In genomic region chr3:142034160-142034559, GRCm38 (mm10) we compare ENCODE assay signal across 20 mouse cellular contexts.
DNase-seq lines count a peak whose midpoint lies in the region; ATAC-seq and TF ChIP-seq lines count a peak whose summit lies in the region.
"Had no signal": no experiment of that assay in that cellular context is flagged by ENCODE, and none has a peak within 500 bp of the region (broad histone marks: within the 10 kb centered on the region; RNA-seq: fewer than 3 reads in every experiment).

No protein-coding gene starts in this region.

- WGBS in kidney, adult 2 months, result 67% methylated on average over 4 of the region's 4 CpGs
- 66% methylated on average over 4 of the region's 4 CpGs for WGBS in limb, embryonic 10.5 days
- WGBS in neural tube, embryonic 15.5 days, result 57% methylated on average over 4 of the region's 4 CpGs

- peak; percentile 6 for DNase-seq in embryo, embryonic 11 days
- DNase-seq in embryo, embryonic 10 days (ENCODE audit: low spot score), result no peak
- DNase-seq in kidney, postnatal 4 days, result peak; percentile 12 to 26
- DNase-seq in kidney, adult 2 months, result no peak
- peak; percentile 4 for DNase-seq in 3134 (ENCODE audit: extremely low read depth, insufficient read length, low spot score)
- DNase-seq in limb, embryonic 10.5 days (ENCODE audit: low spot score), result no peak
- DNase-seq in gastrocnemius, postnatal 14 days, result no peak
- DNase-seq: adrenal gland, postnatal 36 days; cerebellum, adult 18-20 months; liver, postnatal 0 days; lung, postnatal 4 days; right cerebral cortex, postnatal 25 days had no signal

- intact Hi-C loops in gastrocnemius, postnatal 14 days (cut with DNase I; ENCODE audit: low total_unique reads), result loop anchor here (10.0 kb wide), 1 partner anchor 149 kb away; no protein-coding TSS in a partner anchor

- no peaks in the 10 kb centered on the region for H3K27me3 ChIP-seq in kidney, adult 2 months (replicated peaks; ENCODE audit: control insufficient read depth, insufficient read depth, low read length)
- no peaks in the 10 kb centered on the region for H3K27me3 ChIP-seq in limb, embryonic 10.5 days (ENCODE audit: low read depth, poor library complexity, severe bottlenecking)
- H3K27me3 ChIP-seq in neural tube, embryonic 15.5 days (replicated peaks), result no peaks in the 10 kb centered on the region
- H3K27me3 ChIP-seq: heart, embryonic 13.5 days; limb, embryonic 15.5 days; stomach, embryonic 15.5 days had no signal

- H3K36me3 ChIP-seq in kidney, adult 2 months (ENCODE audit: control insufficient read depth, insufficient read depth, low read length), result no peaks in the 10 kb centered on the region
- H3K36me3 ChIP-seq in limb, embryonic 10.5 days, result no peaks in the 10 kb centered on the region
- H3K36me3 ChIP-seq in neural tube, embryonic 15.5 days, result no peaks in the 10 kb centered on the region
- H3K36me3 ChIP-seq: heart, embryonic 13.5 days; limb, embryonic 15.5 days; midbrain, embryonic 10.5 days; stomach, embryonic 15.5 days had no signal

- H3K4me1 ChIP-seq in kidney, adult 2 months (ENCODE audit: control insufficient read depth, insufficient read depth, low read length), result no peaks in the 10 kb centered on the region
- peaks cover 22% of the 10 kb centered on the region for H3K4me1 ChIP-seq in limb, embryonic 10.5 days
- H3K4me1 ChIP-seq in neural tube, embryonic 15.5 days, result peaks cover 6% of the 10 kb centered on the region

- no peak for ATAC-seq in neural tube, embryonic 15.5 days (ENCODE audit: low FRiP score)
- ATAC-seq: forebrain, embryonic 16.5 days; intestine, embryonic 16.5 days; liver, postnatal 0 days had no signal

- no peak overlapping the region for H3K4me3 ChIP-seq in kidney, adult 2 months (ENCODE audit: insufficient read depth, low read depth, low read length)
- H3K4me3 ChIP-seq in limb, embryonic 10.5 days, result no peak overlapping the region
- no peak overlapping the region for H3K4me3 ChIP-seq in neural tube, embryonic 15.5 days (replicated peaks)
- H3K4me3 ChIP-seq: heart, embryonic 13.5 days; limb, embryonic 15.5 days; midbrain, embryonic 10.5 days; stomach, embryonic 15.5 days had no signal

- TF ChIP-seq POLR2A in kidney, adult 2 months (IDR thresholded peaks at IDR 0.05; ENCODE audit: low read depth, low read length), result no peak

- H3K4me2 ChIP-seq in neural tube, embryonic 15.5 days, result no peak overlapping the region
- H3K4me2 ChIP-seq: heart, embryonic 13.5 days; hindbrain, embryonic 14.5 days; limb, embryonic 15.5 days; stomach, embryonic 15.5 days had no signal

- no peak overlapping the region for H3K9ac ChIP-seq in neural tube, embryonic 15.5 days (replicated peaks)
- H3K9ac ChIP-seq: heart, embryonic 13.5 days; hindbrain, embryonic 14.5 days; limb, embryonic 15.5 days; liver, postnatal 0 days; stomach, embryonic 15.5 days had no signal

- no peak overlapping the region for H3K27ac ChIP-seq in kidney, adult 2 months (ENCODE audit: insufficient read depth, low read depth, low read length)
- peak overlapping the region; percentile 48; the same call in 1 of the 2 replicates for H3K27ac ChIP-seq in limb, embryonic 10.5 days
- H3K27ac ChIP-seq in neural tube, embryonic 15.5 days (replicated peaks), result no peak overlapping the region
- H3K27ac ChIP-seq: heart, embryonic 13.5 days; hindbrain, embryonic 14.5 days; limb, embryonic 15.5 days; midbrain, embryonic 10.5 days; stomach, embryonic 15.5 days had no signal

- TF ChIP-seq CTCF in kidney, adult 2 months (conservative IDR thresholded peaks at IDR 0.05; ENCODE audit: insufficient read depth, insufficient read length, low read depth, low read length), result no peak

- no peaks in the 10 kb centered on the region for H3K9me3 ChIP-seq in limb, embryonic 10.5 days (replicated peaks)
- no peaks in the 10 kb centered on the region for H3K9me3 ChIP-seq in neural tube, embryonic 15.5 days (replicated peaks)
- H3K9me3 ChIP-seq: heart, embryonic 13.5 days; limb, embryonic 15.5 days; midbrain, embryonic 10.5 days; stomach, embryonic 15.5 days had no signal

Comparison
In these comparisons a context has a peak if more than half of its experiments do, and no peak if none do; other contexts are left out.
1. DNase-seq: peak in embryo, embryonic 11 days (single experiment), kidney, postnatal 4 days (2 of 2) and 3134 (single experiment); none in embryo, embryonic 10 days (single experiment), kidney, adult 2 months (single experiment), limb, embryonic 10.5 days (single experiment) and gastrocnemius, postnatal 14 days (single experiment).